Mouse (Mus musculus): ENCODE measurements around the gene Prune1.

The Prune1 gene

GRCm38 (mm10) chr3:95208286-95208685 is 73.6 kb downstream of the Prune1 start:
- no peak for DNase-seq

DNA sequence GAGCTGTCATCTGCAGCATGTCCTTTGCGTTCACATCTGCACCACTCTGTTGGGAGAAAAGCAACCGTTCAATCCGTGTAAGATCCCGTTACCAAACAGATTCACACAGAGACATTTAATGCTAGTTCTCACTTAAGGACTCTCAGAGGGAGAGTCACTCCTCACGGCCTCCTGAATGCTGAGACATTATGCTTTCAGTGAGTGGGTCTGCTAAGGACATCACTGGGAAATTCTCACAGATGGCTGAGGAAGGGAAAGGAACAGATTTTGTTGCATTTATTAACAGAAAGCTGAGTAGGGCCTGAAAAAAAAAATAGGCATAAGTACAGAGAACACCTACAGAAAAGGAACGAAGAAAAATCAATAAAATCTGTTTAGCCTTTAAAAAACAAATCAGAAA is 78.0 kb downstream of the Prune1 start:
- DNase-seq = no peak

Measured in cerebellum, adult 8-10 months (tissue).